Mouse (Mus musculus): ENCODE measurements around the gene Map2.

The Map2 gene

DNA sequence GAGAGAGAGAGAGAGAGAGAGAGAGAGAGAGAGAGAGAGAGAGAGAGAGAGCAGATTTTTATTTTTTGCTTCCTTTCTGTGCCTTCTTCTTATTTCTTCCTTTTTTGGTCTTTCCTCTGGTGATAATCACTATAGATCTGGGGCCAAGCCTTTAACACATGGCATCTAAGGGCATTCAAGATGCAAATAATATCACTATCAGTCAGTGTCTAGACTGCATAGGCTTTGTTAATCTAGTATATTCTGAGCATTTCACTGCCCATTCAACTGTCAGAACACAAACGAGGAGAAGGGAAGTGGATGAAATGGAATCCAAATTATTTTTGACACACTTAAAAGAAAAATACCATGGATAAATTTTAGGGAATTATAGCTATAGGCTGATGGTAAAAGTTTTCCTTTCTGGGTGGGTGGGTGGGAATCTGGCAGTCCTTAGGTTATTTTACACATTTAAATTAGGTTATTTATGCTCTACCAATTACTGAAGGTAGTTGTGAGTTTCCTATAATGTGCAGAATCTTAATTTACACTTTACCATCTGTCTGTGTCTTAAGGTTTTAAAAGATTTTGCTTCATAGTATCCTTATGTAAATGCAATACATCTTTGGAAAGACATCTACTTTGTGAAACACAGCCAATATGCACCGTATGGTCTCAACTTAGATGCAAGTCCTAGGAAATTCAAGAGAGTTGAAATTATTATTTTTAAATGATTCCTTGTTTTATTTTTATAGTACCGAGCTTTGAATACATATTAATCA is 117.2 kb downstream of the Map2 start:
- no peak for DNase-seq (ENCODE audit: low read depth in 1 of 2, low spot score in 2 of 2)

DNA sequence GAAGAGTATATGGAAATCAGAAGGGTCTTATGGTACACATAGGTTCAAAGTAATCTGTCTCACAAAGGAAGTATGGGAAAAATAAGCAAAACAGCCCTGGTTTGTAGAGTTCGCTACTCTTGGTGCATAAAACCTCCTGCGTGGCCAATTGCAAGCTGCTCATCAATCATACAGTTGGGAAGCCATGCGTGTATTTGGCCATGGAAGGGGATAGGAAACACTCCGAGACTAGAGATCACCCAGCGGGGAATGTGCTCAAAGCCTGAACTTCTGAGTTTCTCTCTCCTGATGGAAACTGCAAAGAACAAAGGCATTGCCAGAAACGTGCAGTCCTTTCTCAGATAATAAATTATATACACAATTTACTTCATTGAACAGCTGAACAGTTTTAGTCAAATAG is 124.3 kb downstream of the Map2 start:
- DNase-seq (ENCODE audit: low read depth in 1 of 2, low spot score in 2 of 2), result no peak

DNA sequence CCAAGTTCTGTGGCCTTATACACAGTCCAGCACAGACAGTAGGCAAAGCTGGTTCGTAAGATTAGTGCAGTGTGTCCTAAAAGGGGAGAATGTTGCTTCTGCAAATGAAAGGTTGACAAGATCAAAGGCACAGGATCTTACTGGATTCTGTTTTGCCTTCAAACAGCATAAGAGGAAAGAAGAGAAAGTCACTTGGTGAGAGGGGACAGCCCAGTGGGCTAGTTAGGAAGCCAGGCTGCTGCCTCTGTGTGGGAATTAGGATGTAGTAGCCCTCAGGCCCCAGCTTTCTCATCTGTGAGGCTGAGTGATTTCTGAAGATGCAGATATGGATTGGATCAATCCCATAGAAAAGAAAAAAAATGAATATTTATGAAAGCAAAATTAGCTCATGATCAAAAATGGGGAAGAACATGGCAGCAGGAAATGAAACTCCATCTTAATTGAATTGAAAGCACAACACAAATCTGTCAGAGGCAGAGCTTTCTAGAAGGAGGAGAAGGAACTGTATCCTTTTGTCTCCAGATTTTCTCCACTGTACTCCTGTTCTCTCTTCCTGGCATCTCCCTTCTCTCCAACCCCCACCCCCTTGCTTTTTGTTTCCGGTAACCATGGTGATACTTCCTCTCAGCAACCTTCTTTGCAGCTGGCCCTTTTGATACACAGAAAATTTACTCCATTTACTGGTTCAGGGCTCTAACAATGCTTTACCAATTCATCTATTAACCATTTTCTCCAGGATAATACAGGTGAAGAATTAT is 145.5 kb downstream of the Map2 start:
- DNase-seq (ENCODE audit: low read depth in 1 of 2, low spot score in 2 of 2), result no peak

DNA sequence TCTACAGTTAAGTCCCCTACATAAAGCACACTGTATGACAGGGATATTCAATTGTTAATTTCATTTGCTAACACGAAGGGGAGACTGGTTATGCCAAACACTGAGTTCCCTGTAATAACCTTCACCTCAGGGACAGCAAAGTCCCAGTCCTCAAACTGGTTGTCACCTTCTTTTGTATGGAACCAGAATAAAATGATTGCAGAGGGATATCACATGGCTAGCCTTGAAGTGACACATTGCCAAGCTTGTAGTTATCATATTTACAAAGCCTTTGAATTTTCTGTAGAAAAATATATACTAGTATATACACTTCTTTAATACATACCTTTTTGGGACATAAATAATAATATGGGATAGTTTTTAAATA is 146.0 kb downstream of the Map2 start:
- no peak for DNase-seq (ENCODE audit: low read depth in 1 of 2, low spot score in 2 of 2)

DNA sequence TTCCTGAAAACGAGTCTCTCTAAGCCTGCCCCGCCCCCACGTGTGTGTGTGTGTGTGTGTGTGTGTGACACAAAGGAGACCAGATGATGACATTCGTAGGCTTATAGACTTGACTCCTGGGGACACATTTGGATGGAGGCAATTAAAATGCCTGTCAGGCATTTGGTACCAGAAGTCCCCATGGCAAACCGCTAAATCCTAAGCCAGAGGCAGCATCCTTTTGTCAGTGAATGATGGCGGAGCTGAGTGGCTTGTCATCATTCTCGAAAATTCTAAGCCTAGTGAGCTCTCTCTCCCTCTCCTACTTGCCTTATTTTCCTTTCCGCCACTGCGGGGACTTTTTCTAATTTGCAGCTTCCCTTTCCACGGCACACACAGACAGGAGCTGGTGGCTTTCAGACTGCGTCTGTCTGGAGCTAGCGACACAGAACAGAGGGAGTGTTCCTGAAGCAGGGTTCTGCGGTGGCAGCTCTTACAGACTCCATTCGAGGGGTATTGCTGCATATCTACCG is 146.6 kb downstream of the Map2 start:
- no peak for DNase-seq (ENCODE audit: low read depth in 1 of 2, low spot score in 2 of 2)

DNA sequence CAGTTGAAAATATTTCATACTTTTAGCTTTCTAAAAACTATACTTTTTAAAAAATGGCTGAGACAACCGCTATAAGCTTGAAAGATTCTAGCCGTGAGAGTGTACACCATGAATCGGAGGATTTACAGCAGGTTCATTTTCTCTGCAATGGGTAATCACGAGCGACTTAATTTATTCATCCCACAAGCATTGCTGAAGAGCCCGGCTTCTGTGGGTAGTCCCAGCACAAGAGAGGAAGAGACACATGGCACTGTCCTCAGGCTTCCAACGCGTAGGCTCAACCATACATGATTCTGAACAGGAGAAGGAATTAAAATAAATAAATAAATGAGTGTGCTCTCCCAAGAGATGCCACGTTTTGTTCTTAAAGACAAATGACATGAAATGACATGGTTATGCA is 148.4 kb downstream of the Map2 start:
- no peak for DNase-seq (ENCODE audit: low read depth in 1 of 2, low spot score in 2 of 2)

DNA sequence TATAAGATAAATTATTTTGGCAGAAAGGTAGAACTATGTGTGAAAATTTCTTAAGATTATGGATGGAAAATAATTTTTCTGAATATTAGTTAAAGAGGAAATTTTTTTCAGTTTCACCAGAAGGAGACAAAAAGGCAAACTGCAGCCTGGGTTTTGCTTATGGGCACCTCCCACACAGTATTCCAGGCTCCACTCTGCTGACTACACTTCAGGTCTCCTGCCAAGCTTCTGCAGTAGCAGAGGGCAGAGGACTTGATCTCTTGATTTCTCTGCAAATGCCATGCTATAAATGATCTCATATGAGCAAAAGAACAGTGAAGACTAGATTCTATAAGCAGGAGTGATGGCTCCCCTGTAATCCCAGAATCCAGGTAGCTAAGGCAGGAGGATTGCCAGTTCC is 149.9 kb downstream of the Map2 start:
- DNase-seq (ENCODE audit: low read depth in 1 of 2, low spot score in 2 of 2), result no peak

DNA sequence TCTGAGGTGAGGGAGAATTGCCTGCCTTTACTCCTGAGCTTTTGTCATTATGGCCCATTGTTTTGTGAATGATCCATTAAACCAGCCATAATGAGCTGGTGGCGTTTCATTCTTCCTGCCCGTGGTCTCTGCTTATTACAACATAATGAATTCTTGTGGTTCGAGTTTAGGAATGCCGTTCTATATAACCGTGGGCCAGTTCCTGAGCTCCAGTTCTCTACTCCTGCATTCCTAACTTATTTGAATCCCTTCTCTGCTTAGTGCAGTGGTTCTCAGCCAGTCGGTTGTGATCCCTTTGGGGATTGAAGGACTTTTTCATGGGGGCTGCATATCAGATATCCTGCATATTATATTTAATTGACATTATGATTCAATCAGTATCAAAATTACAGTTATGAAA is 153.9 kb downstream of the Map2 start:
- DNase-seq (ENCODE audit: low read depth in 1 of 2, low spot score in 2 of 2), result no peak

DNA sequence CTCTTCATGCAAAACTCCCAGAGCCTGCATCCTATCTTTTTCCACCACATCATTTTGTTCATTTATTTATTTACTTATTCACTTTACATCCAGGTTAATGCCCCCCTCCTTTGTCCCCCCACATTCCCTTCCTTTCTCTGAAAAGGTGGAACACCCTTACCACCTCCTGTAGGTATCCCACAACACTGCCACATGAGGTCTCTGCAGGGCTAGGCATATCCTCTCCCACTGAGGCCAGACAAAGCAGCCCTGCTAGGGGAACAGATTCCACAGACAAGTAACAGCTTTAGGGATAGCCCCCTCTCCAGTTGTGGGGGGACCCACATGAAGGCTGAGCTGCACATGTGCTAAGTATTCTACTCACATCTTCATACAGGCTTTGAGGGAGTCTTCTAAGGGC is 154.5 kb downstream of the Map2 start:
- no peak for DNase-seq (ENCODE audit: low read depth in 1 of 2, low spot score in 2 of 2)

DNA sequence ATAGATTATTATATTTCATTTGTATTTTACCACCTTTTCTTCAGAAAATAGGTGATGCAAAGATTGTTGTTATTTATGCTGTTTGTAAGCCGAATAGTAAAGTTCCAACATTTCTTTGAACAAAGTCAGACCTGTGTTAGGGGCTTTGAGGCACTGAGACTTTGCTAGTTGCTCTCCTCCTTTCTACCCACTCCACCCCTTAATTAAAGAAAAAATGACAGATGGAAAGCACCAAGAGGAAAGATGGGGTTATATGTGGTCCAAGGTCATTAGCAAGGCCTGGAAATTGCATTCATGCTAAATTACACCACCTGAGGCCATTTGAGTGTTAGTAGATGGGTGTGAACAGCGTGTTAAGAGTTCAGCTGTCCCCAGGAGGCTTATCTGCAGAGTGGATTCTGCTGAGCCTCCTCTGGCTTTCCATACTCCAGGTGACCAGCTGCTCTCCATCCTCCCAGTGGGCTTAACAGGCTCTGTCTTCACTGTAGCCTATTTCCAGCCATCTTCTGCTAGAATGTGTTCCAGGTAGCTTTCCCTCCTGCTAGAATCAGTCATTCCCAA is 160.7 kb downstream of the Map2 start:
- DNase-seq (ENCODE audit: low read depth in 1 of 2, low spot score in 2 of 2), result no peak

DNA sequence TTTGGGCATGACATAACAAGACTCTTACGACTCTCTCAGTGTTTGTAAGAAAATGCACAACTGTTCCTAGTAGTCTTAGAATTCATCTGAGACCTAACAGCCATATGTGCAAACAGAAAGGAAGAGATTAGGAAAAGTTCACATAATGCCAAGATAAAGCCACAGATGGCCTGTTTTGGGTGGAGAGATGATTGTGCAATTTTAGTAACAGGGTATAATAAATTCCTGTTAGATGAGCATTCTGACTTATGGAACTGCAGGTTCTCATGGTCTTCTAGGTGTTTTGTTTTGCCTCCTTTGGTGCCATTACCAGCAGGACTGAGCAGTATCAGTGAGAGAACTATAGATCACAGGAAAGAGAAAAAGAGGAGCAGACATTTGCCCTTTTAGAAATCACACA is 164.1 kb downstream of the Map2 start:
- no peak for DNase-seq (ENCODE audit: low read depth in 1 of 2, low spot score in 2 of 2)

DNA sequence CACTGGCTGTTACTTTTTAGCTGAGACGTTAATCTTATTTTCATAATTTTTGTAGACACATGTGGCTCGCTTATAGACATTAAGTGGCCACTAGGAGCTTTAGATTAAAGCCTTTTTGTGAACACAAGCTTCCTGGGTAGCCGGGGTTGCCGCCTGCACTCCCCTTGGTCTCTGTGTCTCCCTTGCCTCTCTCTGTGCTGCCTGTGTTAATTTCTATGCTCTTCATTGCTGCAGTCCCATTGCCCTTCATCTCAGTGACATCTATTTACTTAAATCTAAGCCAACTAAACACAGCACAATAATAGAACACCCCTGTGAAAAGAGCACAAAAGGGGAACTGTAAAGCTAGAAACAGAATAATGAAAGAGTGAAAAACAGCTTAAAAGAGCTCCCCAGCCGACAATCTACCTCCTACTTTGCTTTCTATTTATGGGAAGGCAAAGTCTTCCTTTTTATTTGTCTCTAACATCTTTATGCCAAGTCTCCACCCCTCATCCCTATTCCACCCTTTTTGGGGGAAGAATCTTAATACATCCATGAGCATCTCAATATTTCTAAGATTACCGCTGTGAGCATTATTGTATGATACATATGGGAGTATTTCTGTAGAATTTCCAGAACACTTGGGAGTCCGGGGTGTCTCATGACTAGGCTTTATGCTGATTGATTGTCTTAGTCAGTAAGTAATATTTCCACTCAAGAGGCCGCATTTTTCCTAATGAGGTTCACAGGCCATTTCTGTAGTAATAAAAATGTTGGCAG is 173.5 kb downstream of the Map2 start:
- DNase-seq (ENCODE audit: low read depth in 1 of 2, low spot score in 2 of 2), result no peak

DNA sequence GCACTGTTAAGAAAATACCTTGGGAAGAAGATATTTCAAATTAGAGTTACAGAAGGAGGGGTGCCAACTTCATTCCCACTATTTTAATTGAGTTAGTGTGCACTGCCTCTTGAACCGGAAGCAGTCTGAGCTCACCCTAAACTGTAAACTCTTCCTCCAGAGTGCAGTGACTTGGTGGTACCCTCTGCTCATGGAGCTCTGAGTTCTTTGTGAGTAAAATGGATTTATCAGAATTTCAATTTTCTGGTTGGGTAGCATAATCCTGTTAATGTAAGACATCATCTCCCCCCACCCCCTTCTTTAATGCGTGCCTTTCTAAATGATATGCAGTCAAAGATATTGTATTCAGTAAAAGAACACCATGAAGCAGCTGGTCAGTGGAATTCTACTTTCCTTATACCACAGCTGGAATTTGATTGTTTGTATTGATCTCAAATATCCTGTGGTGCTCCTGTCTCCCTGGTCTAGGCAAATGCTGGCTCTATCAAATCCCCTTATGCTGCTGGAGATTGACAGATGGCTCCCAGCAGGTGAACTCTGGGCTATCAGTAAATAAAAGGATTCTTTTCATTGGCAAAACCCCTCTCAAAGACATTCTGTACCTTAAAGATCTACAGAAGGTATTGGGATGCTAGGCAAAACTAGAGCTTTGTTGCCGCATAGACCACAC is 174.2 kb downstream of the Map2 start:
- DNase-seq (ENCODE audit: low read depth in 1 of 2, low spot score in 2 of 2), result no peak

DNA sequence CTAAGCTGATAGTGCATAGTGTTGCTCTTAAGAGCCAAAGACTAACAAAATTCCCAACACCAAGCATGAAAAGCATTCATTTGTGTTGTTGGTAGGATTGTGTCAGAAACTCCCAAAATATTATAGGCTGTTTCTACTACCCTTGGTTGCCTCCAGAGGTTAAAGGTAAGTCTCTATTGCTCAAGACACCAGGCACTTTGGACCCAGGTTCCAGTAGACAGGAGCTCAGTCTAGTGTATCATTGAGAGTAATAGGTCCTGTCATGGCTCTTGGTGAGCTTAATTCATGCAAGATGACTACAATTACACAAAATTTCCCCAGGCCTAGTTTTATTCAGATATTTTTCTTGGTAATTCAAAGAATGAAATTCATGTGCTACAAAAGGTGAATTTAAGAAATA is 176.3 kb downstream of the Map2 start:
- DNase-seq (ENCODE audit: low read depth in 1 of 2, low spot score in 2 of 2), result no peak

DNA sequence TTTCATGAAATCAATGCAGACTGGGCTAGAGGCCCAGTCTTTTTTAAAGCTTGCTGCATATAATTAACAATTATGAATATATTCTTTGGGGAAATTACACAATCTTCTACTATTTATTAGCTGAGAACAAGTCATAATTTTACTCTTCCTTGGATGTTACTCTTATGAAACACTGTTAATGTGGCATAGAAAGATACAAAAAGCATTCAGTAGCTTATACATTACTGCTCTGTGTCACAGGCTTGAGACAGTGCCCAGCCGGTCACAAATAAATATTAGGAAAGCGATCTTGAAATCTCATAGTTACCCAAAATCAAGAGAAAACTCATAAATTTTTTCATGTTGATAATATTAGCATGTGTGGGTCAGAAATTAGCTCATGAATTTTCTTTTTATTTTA is 186.7 kb downstream of the Map2 start:
- no peak for DNase-seq (ENCODE audit: low read depth in 1 of 2, low spot score in 2 of 2)

DNA sequence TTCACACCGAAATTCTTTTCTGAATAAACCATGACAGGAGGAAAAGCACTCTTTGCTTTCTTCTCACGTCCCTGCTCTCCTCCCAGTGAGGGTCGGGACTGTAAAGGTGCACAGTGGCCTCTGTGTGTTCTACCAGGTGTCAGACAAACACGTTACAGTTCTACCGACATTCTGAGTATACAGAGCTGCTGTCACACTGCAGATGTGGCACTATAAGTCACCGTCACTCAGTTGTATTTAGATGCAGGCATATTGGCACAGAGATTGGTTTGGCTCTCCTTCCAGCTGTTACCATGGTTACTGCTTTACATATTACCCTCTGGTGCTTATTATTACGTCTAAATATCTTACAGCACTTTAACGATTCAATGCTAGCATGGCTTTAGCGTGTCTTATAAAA is 188.2 kb downstream of the Map2 start:
- no peak for DNase-seq (ENCODE audit: low read depth in 1 of 2, low spot score in 2 of 2)

DNA sequence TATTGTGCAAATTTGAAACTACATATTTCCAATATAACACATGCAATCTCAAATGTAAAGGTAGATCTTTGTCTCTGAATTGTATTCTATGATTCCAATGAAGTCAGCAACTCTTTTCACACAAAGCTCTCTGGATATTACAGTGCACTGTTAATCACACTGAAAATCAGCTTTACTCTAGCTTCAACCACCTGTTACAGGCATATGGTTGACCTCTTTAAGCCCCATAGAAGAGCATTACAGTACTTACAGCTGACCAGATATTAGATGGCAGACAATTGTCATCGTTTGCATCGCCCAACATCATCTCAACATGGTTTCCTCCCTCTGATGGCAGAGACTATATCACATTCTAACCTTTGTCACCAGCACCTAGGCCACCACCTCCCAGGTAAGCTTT is 189.3 kb downstream of the Map2 start:
- DNase-seq (ENCODE audit: low read depth in 1 of 2, low spot score in 2 of 2), result no peak

DNA sequence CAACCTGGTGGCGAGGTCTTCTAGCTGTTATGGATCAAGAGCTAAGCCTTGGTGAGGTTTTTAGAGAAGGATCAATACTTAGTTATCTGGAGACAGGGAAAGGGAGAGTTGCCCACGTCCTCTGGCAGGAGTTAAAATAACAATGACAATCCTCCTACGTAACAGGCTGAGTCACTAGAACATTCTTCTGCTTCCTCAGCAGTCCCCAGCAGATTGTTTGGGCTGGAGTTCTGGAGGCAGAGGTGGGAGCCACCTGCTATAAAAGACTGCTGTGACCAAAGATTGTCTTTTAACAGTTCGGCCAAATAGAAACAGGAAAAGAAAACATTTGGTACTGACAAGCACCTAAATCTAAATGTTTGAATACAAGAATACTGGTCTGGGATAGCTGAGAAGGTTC is 190.5 kb downstream of the Map2 start:
- DNase-seq (ENCODE audit: low read depth in 1 of 2, low spot score in 2 of 2), result no peak

DNA sequence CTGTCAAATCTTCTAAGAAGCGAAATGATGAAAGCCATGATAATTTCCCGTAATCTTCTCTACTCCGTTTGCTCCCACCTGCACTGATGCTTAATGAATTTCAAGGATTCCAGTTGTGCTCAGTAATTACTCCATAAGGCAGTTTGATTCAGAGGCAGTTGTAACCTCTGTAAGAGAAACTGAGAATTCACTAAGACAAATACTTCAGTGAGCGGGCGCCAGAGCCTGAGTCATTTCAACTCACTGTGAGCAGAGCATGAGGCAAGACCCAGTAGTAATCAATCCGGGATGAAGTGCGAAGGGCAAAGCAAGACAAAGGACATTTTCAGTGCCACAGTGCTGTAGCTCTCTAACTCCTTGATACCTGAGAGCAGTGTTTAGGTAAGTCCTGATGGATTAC is 194.4 kb downstream of the Map2 start:
- DNase-seq (ENCODE audit: low read depth in 1 of 2, low spot score in 2 of 2), result no peak

DNA sequence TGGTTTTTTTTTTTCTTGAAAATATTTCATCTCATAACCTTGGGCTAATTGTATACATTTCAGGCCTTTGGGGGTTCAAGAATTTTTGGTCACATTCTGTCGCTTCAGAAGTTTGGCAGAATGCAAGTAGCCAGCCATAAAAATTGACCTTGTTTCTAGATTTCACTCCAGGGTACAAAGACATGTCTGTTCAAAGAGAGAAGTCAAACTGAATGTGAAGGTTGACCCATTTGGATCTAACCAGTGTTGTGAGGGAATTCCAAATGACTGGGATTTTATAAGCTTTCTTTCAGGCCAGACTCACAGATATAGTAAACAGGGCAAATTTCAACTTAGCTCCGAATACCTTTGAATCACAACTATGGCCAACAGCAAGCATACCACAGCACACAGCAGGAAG is 196.3 kb downstream of the Map2 start:
- no peak for DNase-seq (ENCODE audit: low read depth in 1 of 2, low spot score in 2 of 2)

DNA sequence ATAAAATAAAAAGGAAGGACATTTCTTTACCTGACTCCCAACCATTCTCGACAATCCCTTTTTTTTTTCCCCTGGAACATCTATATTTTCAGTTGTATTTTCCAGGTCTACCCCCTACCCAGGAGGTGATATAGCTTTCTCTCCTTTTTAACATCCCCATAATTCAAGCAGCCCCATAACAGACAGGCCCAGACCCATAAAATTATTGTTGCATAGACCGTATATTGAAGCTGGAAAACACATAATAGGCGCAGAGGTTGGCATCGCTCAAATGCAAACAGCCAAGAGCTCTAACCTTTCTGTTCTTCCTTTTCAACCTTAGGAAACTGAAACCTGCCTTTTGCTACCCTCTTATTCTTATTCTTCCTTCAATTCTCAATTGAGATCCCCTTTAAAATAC is 211.2 kb downstream of the Map2 start:
- no peak for DNase-seq (ENCODE audit: low read depth in 1 of 2, low spot score in 2 of 2)
